Mouse (Mus musculus) lung, postnatal 14 days (tissue): ENCODE measurements at regions not wholly inside any gene's neighbourhood (a gene's known extent, or its start where the extent isn't known, plus 50 kb on each side); places are given as distances from the start of the nearest gene placed in this dataset.
A peak's percentile ranks its signal among the peaks of the same experiment; 100 is the strongest.

Experiments
- DNase-seq: peaks from one replicate; pipeline ENCODE4 v3.0.0; 2021

DNA sequence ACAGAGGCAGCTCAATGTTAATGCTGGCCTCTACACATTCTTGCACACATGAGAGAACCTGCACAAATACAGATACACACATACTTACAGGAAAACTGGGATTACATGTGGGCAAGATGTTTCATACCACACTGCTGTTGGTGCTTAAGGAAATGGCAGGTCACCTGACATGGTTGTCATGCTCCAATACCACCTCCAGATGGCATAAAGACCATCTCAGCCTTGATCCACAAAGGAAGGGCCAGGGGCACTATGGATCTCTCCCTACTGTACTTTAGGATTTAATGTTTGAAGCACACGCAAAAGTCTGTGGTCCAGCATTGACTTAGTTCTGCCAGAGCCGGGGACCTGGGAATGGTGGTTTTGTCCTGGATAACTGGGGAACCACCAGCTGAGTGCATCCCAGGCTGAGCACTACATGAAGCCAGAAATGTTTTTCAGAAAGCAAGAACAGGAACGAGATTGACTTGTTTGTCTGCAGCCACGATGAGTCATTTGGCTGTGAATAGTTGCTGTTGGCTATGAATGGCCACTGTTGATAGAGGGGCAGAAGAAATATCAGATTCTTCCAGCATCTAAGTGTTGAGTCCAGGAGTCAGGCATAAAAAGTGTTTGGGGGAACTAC is 176.0 kb upstream of the Pabpc6 start:
- no peak for DNase-seq

DNA sequence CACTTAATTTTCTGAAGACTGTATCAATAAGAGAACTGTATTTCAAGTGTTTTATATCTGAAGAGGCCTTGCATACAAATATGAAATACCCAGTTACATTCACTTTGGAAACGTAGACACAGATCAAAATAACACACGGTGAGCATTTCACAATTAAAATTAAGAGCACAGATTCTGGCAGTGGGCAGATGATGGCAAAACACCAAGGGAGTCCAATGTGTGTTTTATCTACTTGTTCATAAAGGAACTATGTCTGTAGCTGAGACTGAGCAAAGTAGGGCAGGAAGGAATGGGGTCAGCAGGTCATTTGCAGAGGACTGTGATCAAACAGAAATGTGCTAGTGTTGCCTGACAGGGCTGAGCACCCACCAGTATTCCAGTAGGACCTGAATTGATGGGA is 171.6 kb upstream of the Pabpc6 start:
- DNase-seq: peak; percentile 7

DNA sequence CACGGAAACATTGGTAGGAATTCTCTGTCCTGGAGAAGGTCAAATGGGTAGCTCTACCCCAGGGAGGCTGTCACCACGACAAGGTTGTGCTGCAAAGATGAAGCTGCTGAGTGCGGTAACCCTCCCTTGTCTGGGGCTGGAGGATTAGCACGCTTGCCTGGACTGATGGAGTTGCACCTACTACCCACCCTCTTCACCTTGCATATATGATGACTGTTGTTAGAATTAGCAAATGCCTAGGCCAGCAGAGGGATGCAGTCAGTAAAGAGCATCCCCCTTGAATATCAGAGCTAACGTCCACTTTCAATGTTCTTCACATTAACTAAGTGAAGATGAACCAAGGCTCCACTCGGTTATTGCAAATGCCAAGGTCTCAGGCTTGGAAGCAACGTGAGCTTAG is 169.7 kb upstream of the Pabpc6 start:
- DNase-seq: no peak

DNA sequence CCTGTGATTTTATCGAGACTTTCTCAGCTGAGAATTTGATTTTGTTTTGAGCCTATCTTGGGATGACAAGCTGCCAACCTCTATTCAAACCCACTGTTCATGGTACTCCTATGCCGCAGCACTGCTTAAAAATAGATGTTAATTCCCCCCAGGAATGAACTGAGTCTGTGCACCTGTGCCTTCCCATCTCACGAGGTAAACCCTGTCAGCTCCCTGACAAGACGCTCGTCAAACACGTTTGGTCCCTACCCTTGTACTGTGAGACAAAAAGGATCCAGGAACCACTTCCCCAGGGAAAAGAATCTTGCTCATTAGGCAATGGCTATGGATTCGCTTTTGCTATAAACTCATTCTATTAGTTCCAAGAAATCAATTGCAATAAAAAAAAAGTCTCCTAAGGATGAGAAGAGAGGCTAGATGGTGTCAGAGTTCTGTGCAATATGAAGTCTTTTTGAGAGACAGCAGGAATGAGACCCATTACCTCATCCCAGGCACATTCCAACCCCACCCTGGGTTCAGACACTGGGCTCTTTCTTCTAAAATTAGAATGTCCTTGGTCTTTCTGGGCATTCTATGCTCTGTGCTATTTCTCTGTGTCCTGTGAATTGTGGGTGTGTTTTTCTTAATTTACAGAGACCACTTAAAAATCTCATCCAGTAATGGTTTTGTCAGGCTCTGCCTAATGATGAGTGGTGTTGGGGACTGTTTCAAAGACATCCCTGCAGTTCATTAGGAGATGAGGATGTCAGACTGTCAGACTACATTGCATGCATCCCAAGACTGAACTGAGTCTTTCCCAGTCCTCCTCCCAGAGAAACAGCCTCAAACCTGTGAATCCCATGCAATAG is 167.7 kb upstream of the Pabpc6 start:
- no peak for DNase-seq

DNA sequence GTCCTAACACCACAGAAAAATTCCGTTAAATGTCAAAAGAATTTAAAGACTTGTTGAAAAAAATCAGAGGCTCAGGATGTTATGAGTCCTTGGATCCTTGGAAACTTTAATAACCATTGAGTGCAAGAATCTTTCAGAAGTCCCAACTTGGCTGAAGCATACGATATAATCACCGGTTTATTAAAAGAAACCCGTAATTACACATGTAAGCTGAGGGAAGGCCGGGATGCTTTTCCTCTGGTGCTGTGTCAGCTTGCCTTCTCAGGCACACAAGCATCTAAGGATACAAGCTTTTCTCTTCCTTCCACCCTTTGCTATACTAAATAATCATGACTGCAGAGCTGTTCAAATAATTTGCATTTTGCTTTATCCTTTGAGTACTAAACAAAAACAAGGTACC is 160.4 kb upstream of the Pabpc6 start:
- DNase-seq: no peak

DNA sequence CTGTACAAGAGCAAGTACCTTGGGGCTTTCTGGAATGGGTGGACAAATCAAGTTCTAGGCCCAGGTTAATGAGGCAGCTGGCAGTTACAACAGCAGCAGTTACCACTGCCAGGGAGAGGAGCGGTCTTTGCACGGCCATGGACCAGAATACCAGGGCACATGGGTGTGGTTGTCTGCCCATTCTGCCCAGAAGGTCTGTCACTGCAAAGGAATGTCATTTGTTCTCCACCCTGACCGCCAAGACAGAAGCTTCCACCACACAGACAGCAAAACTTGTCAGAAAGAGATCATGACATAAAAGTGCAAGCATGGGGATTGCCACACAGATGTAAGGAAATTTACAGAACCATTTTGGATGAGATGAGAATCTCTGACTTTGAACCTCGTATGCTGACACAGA is 151.8 kb upstream of the Pabpc6 start:
- no peak for DNase-seq

DNA sequence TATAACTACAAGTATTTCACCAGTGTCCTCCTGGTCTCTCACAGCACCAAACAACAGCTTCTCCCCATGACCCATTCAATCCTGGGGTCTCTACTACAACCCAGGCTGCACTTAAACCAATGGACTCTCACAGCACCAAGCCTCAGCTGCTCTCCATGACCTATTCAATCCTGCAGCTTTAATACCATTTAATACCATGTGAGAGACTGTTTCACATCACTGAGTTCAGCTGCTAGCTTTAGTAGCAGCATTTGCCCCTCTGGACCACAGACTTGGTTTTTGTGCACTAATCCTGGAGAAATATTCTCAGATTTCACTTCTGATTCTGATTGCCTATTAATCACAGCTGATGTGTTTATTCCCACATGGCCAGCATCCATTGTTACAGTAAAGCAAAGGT is 147.5 kb upstream of the Pabpc6 start:
- DNase-seq: no peak

DNA sequence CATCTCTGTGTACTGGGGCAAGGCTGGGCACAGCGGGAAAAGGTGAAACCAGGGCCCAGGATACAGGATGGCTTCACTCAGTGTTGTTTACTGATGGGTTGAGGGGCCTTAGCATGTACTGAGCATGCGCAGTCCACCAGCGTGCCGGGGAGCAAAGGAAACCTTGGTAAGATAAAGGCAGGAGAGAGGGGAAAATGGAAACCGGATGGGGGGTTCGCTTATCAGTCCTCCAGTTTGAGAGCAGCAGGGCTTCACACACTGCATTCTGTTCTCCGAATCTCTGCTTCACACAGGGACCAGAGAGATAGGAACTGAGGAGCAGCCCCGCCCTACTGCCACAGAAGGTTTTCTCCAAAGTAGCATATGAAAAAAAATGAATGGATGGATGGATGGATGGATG is 127.6 kb upstream of the Pabpc6 start:
- no peak for DNase-seq

DNA sequence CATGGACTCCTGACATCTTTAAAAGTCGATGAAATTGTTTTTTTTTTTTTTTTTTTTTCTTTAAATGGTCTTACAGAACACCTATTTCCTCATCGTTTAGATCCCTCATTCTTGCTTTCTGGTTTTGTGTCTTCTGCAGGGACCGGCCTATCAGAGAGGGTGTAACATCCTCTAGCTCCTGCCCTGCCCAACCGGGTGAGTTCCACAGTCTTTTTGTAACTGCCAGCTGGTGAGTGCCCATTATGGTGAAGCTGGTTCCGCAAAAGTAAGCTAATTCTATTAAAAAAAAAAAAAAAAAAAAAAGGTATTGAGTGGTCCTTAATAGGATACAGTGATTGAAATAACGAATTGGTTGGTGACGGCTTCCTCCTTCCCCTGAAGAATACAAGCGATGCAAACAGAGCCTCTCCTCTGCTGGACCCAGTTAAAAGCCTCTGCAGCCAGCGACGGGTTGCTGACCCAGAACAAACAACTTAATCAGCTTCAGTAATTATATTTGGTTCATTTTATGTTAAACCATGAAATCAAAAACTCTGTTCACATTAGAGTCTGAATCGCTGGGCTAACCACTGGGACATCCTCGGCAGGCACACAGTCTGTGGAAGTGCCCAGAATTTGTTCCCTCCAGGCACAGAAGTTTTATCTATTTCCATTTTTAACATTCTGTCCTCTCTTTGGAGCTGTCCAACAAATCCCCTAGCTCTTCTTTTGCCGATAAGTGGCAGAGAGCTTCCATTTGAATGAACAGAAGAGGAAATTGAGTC is 126.9 kb upstream of the Pabpc6 start:
- no peak for DNase-seq

DNA sequence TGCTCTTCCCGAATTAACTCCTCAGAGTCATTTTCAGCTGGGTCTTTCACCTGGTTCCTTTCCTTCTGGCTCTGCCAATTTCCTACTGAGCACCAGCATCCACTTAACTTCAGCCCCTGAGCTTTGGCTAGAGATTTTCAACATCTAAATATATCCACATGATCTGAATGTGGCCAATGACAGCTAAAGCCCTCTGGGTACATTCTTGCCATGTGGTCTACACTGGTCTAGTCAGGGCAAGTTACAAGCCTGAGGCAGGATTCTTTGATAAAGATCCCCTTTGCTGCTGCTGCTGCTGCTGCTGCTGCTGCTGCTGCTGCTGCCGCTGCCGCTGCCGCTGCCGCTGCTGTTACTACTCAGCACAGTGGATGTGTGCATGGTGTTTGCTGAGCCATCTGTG is 109.3 kb upstream of the Pabpc6 start:
- no peak for DNase-seq

DNA sequence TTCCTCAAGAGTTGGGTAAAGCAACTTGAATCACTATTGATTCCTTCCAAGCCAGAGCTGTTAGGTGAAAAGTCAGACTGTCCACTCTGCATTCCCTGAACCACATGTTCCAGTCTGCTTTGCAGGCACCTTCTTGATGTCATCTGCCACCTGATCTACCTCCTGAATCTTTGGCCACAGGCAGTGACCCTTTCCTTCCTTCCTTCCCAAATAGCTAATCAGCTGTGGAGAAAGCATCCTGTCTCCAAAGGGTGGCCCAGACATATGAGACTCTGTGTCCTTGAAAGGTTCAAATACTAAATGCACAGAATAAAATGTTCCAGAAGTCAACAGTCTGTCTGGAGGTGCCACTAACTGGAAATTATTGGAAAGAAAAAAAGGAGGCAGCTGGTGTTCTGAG is 107.6 kb upstream of the Pabpc6 start:
- no peak for DNase-seq

DNA sequence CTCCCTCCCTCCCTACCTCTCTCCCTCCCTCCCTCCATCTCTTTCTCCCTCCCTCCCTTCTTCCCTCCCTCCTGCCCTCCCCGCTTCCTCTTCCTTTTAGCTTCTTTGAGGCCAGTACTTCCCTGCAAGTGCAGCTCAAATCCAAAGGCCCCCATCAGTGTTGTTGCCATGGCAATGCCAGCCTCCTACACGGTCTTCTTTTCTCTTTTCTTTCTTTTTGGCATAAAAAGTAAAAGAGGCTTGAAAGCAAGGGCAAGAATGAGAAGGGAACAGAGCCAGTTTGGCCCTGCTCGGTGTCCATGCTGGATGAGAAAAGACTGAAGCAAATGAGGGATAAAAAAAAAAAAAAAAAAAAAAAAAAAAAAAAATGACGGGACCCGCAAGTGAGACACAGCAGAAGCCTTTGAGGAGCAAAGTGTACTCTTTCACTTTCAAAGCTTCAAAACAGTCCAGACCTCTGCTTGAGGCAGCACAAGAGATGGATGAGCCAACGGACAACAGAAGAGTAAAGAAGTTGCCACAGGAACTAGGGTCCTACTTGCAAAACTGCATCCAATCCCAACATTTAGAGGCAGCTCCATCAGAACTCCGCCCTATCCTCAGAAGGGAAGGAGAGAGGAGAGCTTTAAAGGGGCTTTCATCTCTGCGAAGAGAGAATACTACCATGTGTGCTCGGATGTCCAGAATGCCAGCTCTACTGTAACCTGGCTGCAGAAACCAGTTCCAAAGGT is 106.9 kb upstream of the Pabpc6 start:
- no peak for DNase-seq

DNA sequence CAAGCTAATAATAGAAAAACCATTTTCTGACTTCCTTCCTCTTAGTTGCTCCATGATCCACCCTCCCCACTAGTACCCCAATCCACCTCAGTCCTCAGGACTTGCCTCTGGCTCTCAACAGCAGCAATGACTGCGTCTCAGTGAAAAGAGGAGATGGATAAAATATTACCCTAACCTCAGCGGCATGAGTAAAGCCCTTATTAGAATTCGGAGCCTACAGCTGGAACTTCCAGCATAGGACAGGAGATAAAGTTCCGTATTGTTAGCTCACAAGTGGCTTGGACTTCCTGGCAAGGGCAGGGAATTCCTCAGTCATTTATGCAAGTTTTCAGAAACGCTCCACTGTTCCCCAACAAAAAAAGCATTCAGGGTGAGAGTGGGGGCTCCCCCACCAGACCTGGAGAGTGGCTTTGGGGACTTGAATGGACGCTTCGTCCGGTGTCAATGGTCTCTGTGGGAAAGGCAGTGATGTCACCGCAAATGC is 106.2 kb upstream of the Pabpc6 start:
- DNase-seq: no peak

DNA sequence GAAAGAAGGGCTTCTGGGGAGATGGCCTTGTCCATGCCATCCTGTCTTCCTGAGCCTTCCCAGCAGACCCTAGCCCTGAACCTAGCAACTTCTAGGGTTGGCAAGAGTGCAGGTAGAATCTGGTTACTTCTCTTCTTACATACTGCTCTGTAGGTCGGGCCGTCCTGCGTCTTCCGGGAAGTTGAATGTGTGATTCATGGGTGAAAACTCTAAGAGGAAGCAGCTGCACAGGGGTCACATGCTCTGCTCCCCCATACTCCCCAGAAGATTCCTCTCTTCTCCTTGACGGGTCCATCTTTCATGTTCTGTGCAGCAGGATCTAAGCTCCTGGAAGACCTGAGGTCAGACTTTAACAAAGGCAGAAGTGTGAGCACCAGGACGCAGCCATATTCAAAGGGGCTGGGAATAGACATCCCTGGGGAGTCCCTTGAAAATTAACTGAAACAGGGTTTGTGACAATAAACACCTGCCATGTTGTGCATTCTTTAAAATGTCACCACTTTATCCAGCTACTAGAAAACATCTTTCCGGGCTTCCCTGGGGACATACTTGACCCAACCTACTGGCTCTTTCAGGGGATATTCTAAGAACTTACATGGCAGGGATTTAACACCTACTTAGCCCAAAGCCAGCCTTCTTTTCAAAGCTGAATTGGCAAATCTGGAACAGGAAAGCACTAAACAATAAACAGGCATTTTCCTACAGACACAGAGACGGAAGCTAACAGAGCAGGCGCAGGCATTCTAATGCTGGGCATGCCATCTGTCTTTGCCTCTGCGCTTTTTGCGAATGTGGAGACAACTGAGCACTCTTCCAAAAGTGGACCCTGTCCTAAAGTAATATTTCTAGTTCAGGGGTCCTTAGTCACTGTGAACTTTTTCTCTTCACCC is 105.5 kb upstream of the Pabpc6 start:
- DNase-seq: no peak

DNA sequence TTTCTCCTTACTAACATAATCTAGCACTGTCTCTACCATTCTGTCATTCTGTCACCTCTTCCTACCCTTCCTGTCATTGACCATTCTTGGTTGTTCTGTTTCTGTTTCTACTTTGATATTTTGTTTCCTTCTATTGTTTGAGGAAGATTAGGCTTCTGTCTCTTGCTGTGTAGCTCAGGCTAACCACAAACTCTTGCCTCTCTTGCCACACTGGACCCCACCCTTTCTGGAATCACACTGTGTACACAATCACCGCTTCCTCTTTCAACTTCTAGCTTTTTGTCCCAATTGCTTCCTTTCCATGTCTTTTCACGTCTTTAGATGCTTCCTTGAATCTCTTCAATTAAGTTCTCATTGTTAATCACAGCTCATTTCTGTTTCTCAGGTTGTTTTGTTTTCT is 104.2 kb upstream of the Pabpc6 start:
- no peak for DNase-seq

DNA sequence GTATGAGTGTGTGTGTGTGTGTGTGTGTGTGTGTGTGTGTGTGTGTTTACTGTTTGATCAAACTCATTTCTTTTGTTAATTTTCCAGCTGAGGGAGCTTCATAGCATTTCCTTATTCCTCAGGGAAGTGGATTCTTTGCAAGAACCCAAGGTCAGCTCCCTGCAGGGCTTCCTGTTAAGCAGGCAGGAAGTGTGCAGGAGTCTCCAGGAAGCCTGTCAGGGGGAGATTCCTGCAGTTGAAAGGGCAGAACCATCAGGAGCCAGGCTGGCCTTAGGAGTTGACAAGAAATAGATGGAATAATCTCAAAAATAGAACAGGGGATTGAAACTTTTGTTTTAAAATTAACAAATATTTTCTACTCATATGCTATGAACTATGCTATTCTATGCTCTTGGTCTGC is 98.8 kb upstream of the Pabpc6 start:
- DNase-seq: peak; percentile 30

DNA sequence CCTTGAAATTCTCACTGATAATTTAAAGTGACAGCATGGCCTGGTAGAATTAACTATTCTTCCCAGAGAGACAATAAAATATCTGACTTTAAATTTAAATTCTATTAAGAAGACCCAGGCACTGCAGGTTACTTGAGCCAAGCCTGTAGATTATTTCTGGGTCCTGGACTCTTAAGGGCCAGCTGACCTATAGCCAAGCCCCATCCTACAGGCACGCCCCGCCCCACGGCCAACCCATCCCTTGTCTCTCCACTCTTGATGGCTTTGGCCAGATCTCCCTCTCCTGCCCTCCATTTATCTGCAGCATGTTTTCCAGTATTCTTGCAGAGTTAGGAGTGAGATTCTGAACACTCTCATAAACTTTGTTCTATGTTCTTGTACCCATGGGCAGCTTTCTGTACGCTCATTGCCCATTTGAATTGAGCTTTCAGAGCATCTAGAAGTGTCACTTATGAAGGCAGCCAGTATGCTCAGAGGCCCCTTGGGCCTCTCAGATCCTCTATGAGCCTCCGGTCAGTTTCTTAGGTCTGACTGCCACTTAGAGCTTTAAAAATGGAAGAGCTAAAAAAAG is 96.2 kb upstream of the Pabpc6 start:
- DNase-seq: no peak

DNA sequence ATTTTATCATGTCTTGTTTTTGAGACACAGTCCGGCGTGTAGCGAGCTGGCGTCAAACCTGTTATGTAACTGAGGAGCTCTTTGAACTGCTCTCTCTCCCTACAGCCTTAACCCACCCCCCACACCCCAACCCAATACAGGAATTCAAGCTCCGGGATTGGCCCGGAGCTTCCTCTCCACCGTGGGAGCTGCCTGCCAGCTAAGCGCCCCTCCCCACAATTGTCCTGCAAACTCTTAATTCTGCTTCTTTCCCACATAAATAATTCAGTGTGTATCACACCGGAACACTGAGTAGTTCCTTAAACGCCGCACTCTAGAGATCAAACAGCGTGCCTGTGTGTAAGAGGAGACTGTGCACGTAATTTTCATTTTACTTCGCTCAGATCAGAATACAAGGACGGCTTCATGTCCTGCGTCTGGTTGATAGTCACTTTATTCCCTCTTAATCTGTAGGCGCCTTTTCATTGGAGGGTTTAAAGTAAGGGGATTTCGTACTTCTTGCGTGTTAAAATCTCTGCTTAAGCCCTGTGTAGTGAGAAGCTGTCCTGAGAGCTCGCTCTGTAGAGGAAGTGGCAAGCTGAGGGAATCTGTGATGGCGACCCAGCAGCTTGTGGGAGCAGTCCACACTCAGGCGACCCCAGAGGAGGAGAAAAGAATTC is 95.3 kb upstream of the Pabpc6 start:
- peak; percentile 34 for DNase-seq

DNA sequence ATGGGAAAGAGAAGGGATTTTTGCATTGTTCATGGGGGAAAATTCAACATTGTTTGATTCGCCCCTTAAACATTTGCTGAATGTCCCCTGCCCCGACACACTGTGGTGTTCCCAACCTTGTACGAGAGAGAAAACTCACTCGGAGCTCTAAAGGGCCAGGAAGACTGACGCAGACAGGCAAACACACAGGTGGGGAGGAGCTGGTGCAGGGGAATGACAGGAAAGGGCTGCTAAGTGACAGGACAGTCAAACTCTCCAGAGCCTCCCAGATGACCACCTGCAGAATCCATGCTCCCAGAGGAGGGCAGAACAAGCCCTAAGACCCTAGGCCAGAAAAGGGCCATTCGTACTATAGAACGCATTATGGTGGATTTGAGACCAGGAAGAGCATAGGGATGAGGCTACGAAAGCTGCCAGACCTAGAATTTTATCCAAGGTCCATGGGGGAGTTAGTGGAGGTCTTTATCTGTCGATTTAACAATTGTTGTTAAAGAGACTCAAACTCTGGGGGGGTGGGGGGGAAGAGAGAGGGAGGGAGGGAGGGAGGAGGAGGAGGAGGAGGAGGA is 94.6 kb upstream of the Pabpc6 start:
- DNase-seq: no peak

DNA sequence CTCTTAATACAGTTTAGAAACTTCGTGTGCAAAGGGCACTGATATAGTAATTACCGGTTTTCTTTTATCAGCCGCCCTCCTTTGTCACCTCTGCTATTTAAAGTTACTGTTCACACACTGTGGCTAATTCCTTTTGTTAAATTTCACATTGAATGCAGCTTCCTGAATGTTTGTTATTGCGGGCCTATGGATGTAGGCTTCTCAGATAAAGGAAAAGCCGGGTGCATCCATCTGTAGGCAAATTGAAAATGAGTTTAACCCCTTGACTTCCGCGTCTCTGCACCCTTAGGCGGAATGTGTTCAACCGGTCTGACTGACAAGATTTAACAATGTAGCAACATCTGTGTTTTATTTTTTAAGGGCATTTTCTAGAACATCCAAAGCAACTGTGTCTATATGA is 93.6 kb upstream of the Pabpc6 start:
- DNase-seq: no peak

DNA sequence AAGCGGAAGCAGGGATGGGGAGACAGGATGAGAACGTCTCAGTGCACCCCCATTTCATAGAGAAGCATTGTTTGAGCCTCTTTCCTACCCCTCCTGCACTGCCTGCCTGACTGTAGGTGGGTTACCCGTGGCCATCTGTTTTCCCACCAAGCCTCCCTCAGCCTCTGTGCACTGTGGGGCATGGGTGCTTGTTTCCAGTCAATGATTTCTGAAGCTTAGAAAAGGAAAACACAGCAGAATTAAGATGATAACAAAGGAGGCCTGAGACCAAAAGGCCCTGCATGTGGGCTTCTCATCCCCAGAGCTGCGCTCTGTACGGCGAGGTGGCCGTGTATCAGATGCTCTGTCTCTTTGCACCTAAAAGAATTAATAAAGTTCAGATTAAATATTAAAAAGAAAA is 92.9 kb upstream of the Pabpc6 start:
- no peak for DNase-seq
